Mouse (Mus musculus) layer of hippocampus, postnatal 25 days (tissue): ENCODE measurements around the gene Trim47. TPM values are rescaled to one million over a fixed set of nuclear protein-coding genes. Genes with fewer than 3 reads are reported as not detected.
A peak's percentile ranks its signal among the peaks of the same experiment; 100 is the strongest.

Experiments used
- DNase-seq, 2 experiments: peaks; one replicate each; pipeline ENCODE4 v3.0.0; 2022; ENCODE audit warnings: mixed read lengths in 2 of 2, low spot score in 1 of 2; ENCODE audit errors: extremely low spot score in 1 of 2
- total RNA-seq, 2 experiments: library from RNA; stranded (reverse); gene quantifications; 2 replicates each; pipeline ENCODE4 v1.2.3; 2021

Gene Trim47
- 1 to 10 TPM; 5.6 to 5.9 TPM for total RNA-seq

DNA sequence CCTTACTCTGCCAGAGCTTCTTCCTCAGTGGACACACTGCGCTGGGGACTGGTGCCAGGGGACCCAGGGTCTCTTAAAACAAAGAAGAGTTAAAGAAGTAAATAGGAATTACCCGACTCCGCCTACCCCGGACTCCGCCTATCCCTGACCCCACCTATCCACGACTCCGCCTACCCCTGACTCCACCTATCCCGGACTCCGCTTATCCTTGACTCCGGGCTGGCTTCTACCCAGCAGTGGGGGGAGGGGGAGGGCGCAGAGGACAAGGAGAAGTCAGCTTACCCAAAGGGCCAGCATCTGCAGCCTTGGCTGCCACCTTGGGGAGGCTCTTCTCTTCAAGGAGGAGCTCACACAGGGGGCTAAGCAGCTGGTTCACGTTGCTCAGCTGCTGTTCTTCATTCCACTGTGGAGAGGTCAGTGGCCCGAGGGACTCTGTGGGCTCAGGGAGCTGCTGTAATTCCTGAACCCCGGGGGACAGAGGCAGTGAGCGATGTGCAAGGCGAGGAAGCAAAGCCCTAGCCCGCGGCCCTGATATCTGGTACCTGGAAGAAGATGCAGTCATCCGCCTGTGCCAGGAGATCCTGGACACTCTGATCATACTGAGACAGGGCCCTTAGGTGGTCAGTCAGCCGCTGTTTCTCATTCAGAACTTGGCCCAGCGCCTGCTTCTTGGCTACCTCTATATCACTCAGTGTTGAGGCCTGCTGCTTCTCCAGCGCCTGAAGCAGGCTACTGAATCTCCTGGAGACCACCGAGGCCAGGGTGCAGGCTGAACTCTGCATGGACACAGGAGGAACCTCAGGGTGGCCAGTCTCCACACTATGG is at the start of gene Trim47:
Gene Trim47, minus strand, starts transcription at position 55 of the 825 bp plus-strand sequence.
- DNase-seq: no peak

DNA sequence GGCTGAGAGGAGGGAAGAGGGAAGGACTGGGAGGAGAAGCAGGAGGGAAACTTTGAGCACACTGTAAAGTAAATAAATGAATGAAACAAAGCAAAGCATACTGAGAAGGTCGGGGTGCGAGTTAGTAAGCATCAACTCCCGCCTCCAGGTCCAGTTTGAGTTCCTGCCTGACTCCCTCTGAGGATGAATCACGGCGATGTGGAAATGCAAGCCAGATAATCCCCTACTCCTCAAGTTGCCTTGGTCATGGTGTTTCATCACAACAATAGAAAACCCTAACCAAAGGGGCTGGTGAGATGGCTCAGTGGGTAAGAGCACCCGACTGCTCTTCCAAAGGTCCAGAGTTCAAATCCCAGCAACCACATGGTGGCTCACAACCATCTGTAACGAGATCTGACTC is 49.0 kb upstream of the Trim47 start:
- DNase-seq: no peak

DNA sequence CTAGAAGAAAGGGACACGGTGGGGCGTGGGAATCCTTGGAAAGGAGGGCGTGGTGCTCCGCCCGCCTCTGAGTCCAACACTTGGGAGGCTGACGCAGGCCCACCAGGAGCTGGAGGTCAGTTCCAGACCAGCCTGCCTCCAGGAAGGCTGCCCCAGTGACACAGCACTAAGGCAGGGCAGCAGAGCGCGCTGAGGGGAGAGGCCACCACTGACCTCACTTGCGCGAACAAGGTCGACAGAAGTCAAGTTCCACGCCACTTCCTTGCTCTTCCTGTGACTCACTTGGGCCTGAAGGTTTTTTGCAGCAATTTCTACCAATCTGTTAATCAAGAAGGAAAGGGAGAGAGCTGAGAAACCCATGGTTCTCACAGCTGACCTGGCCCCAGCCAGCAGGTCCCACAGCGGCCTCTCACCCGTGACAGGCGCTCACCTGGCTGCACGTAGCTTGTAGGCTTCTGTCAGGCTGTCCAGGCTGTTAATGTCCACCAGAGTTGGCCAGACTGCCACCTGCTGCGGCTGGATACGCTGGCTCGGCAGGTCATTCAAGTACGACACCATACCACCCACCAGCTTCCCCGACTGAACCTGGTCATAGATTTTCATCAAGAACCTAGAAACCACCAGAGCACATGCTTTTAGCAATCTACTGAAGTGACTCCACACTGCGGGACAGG is 47.9 kb upstream of the Trim47 start:
- DNase-seq: no peak

DNA sequence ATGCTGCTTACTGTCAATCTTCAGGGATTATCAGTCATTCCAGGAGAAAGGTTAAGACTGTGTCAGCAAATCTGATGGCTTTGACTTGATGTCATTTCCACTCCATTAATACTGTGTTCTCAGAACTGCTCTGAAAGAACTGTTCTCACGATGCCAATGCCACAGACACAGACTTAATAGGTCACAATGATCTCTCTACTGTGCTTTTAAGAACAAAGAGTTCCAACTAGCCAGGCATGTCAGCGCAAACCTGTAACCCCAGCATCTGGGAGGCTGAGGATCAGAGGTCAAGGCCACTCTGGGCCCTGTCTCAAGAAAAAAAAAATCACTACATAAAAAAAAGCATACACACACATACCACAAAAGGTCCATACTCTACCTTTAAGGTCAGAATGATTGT is 44.9 kb upstream of the Trim47 start:
- DNase-seq: no peak

GRCm38 (mm10) chr11:116170003-116170800 is 43.2 kb upstream of the Trim47 start:
- DNase-seq: no peak

GRCm38 (mm10) chr11:116169214-116169613 is 42.2 kb upstream of the Trim47 start:
- DNase-seq: no peak

DNA sequence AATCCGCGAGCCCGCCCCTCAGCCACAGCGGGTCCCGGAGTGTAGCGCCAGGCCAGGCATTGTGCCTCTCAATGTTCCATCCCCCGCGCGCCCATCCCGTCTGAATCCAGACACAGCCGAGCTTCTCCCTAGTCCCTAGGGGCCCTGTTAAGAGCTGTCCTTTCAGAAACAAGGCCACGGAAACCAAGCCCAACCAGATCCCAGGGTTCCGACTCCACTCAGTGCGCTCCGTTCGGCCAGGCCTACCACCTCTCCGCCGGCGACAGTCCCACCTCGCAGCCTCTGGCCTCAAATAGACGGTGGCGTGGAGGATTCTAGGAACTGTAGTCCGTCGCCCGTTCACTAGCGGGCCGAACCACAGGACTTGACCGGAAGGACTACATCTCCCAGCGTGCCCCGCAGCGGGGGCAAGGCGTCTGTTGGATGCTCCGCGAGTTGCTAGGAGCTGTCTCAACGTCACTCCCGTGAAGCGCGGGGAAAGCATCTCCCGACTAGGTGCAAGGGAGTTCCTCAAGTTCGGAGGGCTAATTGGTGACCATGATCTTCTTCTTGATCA is 41.0 kb upstream of the Trim47 start, which contains the start of gene Fbf1:
Gene Fbf1, minus strand, starts transcription at position 283 of the 556 bp plus-strand sequence.
- peak; percentile 84 to 88 for DNase-seq

DNA sequence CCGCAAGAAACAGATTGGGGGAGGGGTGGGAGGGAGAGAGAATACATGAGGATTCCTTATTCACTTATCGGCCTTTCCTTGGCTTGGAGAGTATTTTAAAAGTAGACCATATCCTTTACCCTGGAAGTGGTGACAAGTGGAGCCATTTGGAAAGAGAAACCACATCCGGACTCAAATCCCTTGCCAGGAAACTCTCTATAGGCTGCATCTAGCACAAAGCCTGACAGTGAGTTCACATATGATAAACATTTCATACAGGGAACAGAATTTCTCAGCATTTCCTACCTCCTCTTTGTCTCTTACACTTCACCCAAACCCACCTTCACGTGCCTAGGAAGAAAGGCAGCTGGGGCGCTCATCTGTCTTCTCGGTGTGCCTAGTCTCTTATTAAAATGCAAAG is 40.2 kb upstream of the Trim47 start:
- DNase-seq: no peak

DNA sequence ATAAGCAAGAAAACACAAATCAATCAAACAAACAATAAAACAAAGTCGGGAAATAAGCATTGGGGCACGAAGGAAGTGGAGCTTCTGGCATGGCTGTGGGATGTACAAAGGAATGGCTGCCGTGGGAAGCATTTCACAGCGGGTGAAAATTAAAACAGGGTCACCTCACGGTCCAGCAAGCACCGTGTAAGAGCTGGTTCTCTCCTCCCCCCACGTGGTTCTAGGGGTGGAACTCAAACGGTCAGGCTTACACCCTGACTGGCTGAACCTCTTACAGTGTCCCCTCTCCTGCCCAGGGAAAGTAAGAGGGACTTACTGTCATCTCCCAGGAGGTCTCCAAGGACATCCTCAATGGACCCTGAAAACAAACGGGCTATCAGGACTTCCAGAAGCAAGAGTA is 36.0 kb upstream of the Trim47 start:
- DNase-seq: no peak

DNA sequence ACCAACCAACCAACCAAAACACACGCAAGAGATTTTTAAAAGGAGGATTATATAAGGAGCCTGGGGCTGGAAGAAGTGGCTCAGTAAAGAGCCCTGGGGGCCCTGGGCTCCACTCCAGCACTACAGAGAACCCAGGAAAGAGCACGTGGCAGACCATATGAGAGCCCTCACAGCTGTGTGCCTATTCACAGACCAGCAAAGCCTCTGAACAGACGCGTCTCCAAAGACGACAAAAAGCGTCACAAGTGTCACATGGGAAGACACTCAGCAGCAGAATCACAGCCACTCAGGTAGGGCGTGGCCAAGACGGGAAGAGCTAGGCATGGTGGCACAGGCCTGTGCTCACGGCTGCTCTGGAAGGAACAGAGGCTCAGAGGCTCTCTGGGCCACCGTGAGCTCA is 35.1 kb upstream of the Trim47 start:
- DNase-seq: peak in 1 of 2 experiments; percentile 24

- DNase-seq: no peak
These were observed 34.3 kb upstream of the Trim47 start for GRCm38 (mm10) chr11:116161312-116161711.

GRCm38 (mm10) chr11:116150960-116151359 is 23.9 kb upstream of the Trim47 start:
- no peak for DNase-seq

DNA sequence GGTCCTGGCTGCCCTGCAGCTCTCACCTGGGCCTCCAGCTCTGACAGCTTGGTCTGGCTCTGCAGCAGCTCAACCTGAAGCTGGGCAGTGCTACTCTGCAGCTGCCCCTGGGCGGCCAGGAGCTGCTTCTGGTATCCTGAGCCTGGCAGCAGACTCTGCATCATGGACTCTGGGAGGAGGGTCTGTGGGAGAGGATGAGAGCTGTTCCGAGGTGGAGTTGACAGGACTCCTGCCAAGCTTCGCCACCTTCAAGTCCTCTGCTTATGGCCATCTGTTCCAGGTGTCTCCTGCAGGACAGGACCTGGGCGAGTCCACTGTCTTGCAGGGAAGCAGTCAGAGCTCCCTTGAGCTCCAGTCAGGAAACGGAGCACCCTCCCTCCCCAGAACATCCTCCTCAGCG is 22.3 kb upstream of the Trim47 start:
- DNase-seq: no peak

- DNase-seq: peak in 1 of 2 experiments; percentile 43
These were observed 21.8 kb upstream of the Trim47 start for GRCm38 (mm10) chr11:116148761-116149221.

- peak; percentile 46 to 47 for DNase-seq
These were observed 19.4 kb upstream of the Trim47 start for GRCm38 (mm10) chr11:116146294-116146985.

DNA sequence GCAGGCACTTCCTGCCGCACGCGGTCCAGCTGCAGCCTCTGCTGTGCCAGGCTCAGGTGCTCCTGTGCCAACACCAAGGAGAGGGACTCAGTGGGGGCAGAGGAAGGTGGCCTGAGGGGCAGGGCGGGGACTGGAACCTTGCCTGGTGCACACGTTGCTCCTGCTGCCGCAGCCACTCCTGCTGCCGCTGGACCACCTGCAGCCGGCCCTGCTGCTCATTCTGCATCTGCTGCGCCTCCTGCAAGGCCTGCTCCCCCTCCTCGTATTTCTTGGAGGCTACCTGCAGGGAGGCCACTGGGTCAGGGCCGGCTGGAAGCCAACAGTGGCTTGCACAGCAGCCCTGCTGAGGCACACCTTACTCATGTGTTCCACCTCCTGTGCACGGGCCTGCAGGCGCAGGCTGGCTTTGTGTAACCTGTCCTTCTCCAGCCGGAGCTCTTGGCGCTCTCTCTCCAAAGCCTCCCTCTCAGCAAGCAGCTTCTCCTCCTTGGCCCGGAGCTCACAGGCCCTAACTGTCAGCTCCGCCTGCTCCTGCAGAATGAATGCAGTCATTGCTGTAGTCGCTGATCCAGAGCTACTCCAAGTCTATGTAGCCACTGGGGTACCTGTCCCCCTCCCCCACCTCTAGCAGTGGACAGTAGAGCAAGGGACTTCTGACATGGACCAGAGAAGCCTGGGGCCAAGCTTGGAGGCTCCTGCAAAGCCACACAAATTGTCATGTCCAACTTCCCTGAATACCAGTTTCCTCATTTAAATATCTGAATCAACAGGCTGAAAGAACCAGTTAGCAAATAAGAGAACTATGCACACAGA is 18.7 kb upstream of the Trim47 start:
- no peak for DNase-seq

- no peak for DNase-seq
These were observed 16.5 kb upstream of the Trim47 start for GRCm38 (mm10) chr11:116143468-116143867.

DNA sequence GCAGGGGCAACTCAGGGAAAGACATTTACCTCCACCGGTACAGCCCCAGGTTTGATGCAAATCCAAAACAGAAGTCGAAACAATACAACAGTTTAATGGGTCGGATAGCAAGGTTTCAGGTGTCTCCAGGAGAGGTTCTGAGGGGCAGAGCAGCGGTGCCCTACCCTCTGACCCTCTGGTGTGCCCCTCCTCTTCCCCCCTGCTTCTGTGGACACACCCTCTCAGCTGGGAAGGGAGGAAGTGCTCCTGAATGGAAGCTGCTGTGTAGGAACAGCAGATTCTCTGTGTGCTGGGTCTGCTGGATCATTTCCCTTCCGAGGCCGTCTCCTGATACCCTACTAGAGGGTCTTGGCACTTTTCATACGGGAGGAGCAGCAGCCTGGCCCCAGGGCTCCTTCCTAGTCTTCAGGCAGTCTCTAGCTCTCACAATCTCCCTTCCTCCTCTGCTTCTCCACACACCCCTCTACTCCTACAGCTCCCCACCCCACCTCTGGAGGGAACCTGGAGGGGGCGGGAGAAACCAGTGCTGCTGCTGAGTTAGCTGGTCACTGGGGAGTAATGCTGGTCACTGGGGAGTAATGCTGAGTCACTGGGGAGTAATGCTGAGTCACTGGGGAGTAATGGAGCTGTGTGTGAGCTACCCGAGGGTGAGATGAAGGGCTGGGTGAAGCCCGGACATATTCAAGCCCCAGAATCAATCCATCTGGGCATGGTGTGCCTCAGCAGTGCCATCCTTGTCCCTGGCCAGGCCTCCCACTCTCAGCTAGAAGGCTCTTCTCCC is 15.4 kb upstream of the Trim47 start:
- no peak for DNase-seq
